Mouse (Mus musculus) testis, adult 2 months (tissue): ENCODE results near the gene Cyp2d26.

Experiments used
- CTCF ChIP-seq: fragments of 200-500 bp; IDR thresholded peaks from 2 replicates; pipeline ENCODE4 v1.5.1; 2012; ENCODE audit warnings: low read depth, mild to moderate bottlenecking, inconsistent platforms, low read length, moderate library complexity; ENCODE audit not compliant: control insufficient read depth, insufficient read depth, insufficient replicate concordance
- POLR2A ChIP-seq: fragments of 200-500 bp; IDR thresholded peaks from 2 replicates; pipeline ENCODE4 v1.6.1; 2012; ENCODE audit warnings: low read depth, mild to moderate bottlenecking, inconsistent platforms, low read length, moderate library complexity; ENCODE audit not compliant: control insufficient read depth

GRCm38 (mm10) chr15:82748141-82748540, 46.0 kb downstream of the Cyp2d26 start:
- TF ChIP-seq CTCF (no peak), POLR2A (no peak)
